Mouse (Mus musculus) monocyte, adult 59 days (primary cell): ENCODE data around the gene Stau1. TPM values are rescaled to one million over a fixed set of nuclear protein-coding genes. Genes with fewer than 3 reads are reported as not detected.

ENCODE experiments used
- total RNA-seq, 2 experiments: library from RNA; stranded (reverse); gene quantifications; one replicate each; pipeline ENCODE4 v1.2.4; 2023

Stau1 gene
- total RNA-seq: 10 to 100 TPM; 69.4 to 71.2 TPM

DNA sequence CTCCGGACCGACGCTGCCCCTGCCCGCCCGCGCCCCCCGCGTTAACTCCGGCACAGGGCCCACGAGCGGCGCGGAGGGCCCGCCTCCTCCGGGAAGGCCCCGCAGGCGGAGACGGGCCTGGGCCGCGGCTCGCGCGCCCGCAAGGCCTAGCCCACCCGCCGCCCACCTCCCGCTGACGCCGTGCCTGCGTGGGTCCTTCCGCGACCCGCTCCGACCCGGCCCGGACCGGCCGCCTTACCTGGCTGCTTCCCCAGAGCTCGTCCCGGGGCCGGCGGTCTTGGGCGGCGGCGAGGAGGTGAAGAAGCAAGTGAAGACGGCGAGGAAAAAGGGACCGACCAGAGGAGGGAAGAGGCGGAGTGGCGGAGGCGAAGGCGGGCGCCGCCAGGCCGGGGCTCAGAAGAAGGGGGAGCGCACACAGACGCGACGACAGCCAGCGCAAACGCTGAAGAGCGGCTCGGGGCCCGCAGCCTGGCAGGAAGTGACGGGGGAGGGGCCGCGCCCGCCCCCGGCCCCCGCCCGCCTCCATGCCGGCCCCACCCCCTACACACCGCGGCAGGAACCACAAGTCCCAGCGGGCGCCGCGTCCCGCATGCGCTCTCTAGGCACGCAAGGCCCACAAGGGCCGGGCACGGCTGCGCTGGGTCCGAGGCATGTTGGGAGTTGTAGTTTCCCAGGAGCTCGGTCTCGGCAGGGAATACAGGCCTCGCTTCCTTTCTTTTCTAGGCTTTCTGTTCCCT, at the start of gene Stau1:
Stau1 (minus strand) TSS at position 504 of the 737 bp plus-strand sequence.

DNA sequence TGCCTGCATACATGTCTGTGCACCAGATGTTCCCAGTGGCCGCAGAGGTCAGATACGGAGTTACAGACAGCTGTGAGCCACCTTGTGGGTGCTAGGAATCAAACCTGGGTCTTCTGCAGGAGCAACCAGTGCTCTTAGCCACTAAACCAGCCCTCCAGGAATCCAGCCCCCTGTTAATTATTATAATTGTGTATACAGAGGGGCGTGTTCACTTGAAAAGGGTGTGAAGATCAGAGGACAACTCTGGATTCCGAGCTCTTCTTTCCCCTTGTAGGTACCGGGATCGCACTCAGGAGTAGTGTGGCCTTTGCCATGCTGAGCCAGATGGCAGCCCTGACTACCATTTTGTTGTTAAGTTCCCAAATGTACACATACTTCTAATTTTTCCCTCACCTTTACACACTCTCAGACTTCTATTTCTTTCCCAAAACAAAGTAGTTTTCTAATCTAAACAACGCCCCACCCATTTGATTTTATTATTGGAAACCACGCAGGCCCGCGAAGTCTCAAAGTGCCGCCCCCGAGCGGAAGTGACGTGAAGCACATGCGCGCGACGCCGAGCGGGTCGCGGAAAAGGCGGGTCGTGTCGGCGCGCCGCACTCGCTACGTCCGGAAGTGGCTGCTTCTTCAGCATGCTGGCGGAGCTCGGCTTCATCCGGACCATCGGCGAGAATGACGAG, 18.7 kb upstream of the Stau1 start, which contains the start of gene Ddx27:
Ddx27 (plus strand) TSS at position 492 of the 680 bp plus-strand sequence.

DNA sequence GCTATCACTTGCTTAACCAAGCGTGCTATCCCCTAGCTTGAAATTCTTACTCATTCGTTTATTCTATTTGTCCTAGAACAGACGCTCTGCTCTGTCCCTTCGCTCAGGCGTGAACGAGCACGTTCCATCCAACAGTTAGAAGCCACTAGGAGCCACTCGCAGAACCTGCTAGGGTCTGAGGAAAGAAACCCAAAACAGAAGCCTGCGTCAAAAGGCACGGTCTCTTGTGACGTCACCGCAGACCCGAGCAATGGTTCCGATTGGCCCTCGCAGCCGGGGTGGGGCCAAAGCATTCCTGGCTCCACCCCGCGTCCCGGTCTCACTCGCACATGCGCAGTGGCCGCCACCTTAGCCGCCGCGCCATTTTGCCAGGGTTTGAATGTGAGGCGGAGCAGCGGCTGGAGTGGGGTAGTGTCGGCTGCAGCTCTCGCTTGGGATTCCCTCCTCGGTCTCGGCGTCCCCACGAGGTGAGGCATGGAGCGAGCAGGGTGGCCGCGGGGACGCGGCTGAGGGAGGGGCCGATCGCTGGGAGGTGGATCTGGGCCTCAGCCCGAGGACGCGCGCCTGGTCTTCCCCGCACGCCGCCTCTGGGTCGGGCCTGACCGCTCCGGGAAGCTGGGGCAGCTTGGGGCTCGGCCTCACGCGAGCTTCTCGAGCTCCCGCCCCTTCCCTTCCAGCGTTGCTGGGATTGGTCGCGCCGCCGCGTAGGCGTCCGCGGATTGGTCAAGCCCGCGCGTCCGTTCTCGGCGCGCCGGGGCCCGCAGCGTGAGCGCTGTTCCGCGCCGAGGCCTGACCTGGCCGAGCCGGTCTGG, 90.2 kb downstream of the Stau1 start, which contains the start of gene Cse1l:
Cse1l (plus strand) TSS at position 330 of the 812 bp plus-strand sequence.

Other genes with a start within 250 kb of the Stau1 start
- gene Trp53rkb, start 203.8 kb downstream of the Stau1 start, total RNA-seq: 1 to 10 TPM; 5.2 to 5.9 TPM
- gene Arfgef2, start 190.7 kb downstream of the Stau1 start, total RNA-seq: 10 to 100 TPM; 24.5 to 31.5 TPM
- 10 to 100 TPM; 57.6 to 65.6 TPM for gene Cse1l, start 90.3 kb downstream of the Stau1 start, total RNA-seq
- 10 to 100 TPM; 45.6 to 49.7 TPM for gene Ddx27, start 18.9 kb upstream of the Stau1 start, total RNA-seq
- gene Znfx1, start 66.7 kb upstream of the Stau1 start, total RNA-seq: 10 to 100 TPM; 84.1 to 92.6 TPM
- under 1 TPM; 0.12 to 0.58 TPM for gene Kcnb1, start 193.9 kb upstream of the Stau1 start, total RNA-seq
- 10 to 100 TPM; 11.9 to 13.1 TPM for gene Ptgis, start 244.3 kb upstream of the Stau1 start, total RNA-seq